Mouse (Mus musculus) hindbrain, embryonic 14.5 days (tissue): ENCODE results near the gene Olfr701. TPM values are rescaled to one million over a fixed set of nuclear protein-coding genes. Genes with fewer than 3 reads are reported as not detected.

Source experiments
- polyA plus RNA-seq: library from polyadenylated mRNA; unstranded; fragments of >200 nt; fragmentation: Nextera tagmentation; extraction: Ambion mirVana; gene quantifications from 2 replicates; pipeline ENCODE4 v1.2.1, GENCODE M21; 2014

Gene Olfr701
- polyA plus RNA-seq, 1 experiment from 2014 or later, result not detected

Other genes with a start within 250 kb of the Olfr701 start
- not detected in 2 replicates for gene Olfr693, start 133.5 kb upstream of the Olfr701 start, polyA plus RNA-seq
- gene Olfr694, start 122.3 kb upstream of the Olfr701 start, polyA plus RNA-seq, result not detected in 2 replicates
- not detected in 2 replicates for gene Olfr695, start 97.7 kb upstream of the Olfr701 start, polyA plus RNA-seq
- gene Olfr697, start 71.7 kb upstream of the Olfr701 start, polyA plus RNA-seq, result not detected in 2 replicates
- gene Olfr698, start 58.7 kb upstream of the Olfr701 start, polyA plus RNA-seq, result not detected in 2 replicates
- gene Olfr699, start 20.9 kb upstream of the Olfr701 start, polyA plus RNA-seq, result not detected in 2 replicates
- not detected in 2 replicates for gene Olfr700, start 5.3 kb upstream of the Olfr701 start, polyA plus RNA-seq
- gene Olfr702, start 19.8 kb downstream of the Olfr701 start, polyA plus RNA-seq, result not detected in 2 replicates
- gene Olfr703, start 29.2 kb downstream of the Olfr701 start, polyA plus RNA-seq, result not detected in 2 replicates
- not detected in 2 replicates for gene Olfr704, start 49.1 kb downstream of the Olfr701 start, polyA plus RNA-seq
- gene Olfr705, start 62.8 kb downstream of the Olfr701 start, polyA plus RNA-seq, result not detected in 2 replicates
- gene Olfr706, start 74.0 kb downstream of the Olfr701 start, polyA plus RNA-seq, result not detected in 2 replicates
- gene Olfr707, start 87.1 kb downstream of the Olfr701 start, polyA plus RNA-seq, result not detected in 2 replicates
- gene Olfr1532-ps1, start 93.9 kb downstream of the Olfr701 start, polyA plus RNA-seq, result not detected in 2 replicates
- not detected in 2 replicates for gene Olfr709-ps1, start 118.1 kb downstream of the Olfr701 start, polyA plus RNA-seq
- gene Olfr710, start 134.2 kb downstream of the Olfr701 start, polyA plus RNA-seq, result not detected in 2 replicates
- not detected in 2 replicates for gene Olfr6, start 149.8 kb downstream of the Olfr701 start, polyA plus RNA-seq
- not detected in 2 replicates for gene Olfr711, start 161.3 kb downstream of the Olfr701 start, polyA plus RNA-seq
- not detected in 2 replicates for gene Olfr2, start 191.9 kb downstream of the Olfr701 start, polyA plus RNA-seq
- gene Olfr713, start 217.0 kb downstream of the Olfr701 start, polyA plus RNA-seq, result not detected in 2 replicates